Mouse (Mus musculus) inflammation-experienced regulatory T-cells, adult 6 months (primary cell): Measurements from ENCODE around the gene Vkorc1l1. TPM values are rescaled to one million over a fixed set of nuclear protein-coding genes. Genes with fewer than 3 reads are reported as not detected.
"Not testable (repeated sequence)": the region's sequence is repeated elsewhere in the genome, so short reads cannot be mapped to it uniquely, and the experiment has no call there.

Experiments
- ATAC-seq: one replicate; pipeline ENCODE4 v1.8.0; 2017
- polyA plus RNA-seq, 3 experiments: library from polyadenylated mRNA; unstranded; fragments of 100-300 nt; shearing (Covaris generic); gene quantifications; one replicate each; pipeline ENCODE4 v1.2.1; 2017

Gene Vkorc1l1
- polyA plus RNA-seq, 3 experiments from 2014 or later = 3.5 to 4.8 (median 4.4) TPM

DNA sequence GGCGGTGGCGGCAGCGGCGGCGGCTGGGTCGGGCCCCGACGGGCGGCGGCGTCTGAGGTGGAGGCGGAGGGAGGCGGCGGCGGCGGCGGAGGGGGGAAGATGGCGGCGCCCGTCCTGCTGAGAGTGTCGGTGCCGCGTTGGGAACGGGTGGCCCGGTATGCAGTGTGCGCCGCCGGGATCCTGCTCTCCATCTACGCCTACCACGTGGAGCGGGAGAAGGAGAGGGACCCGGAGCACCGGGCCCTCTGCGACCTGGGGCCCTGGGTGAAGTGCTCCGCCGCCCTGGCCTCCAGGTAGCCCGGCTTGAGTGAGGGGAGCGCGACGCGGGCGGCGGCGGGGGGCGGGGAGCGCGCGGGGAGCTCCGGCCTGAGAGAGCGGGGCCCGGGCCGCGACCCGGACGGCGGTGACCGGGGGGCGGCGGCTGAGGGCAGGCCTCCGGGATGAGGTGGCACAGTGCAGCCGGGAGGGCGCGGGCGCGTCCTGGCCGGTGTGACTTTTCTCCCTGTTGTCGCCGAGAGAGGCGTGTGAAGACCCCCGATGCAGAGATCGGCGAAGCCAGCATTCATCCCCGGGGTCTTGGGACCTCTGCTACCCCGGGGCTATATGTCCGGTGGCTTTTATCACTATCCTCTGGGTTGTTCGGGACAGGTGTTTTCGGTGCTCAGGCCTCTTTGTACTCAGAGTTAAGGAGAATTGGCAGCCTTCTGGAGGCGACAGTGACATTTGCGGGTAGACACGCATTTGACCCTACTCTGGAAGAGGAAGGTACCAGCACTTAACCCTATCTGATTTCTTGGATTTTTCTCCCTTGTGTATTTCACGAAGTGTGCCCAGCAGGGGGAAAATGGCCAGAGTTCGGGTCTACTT, 536 bp downstream of the Vkorc1l1 start:
- ATAC-seq = not testable (repeated sequence)

DNA sequence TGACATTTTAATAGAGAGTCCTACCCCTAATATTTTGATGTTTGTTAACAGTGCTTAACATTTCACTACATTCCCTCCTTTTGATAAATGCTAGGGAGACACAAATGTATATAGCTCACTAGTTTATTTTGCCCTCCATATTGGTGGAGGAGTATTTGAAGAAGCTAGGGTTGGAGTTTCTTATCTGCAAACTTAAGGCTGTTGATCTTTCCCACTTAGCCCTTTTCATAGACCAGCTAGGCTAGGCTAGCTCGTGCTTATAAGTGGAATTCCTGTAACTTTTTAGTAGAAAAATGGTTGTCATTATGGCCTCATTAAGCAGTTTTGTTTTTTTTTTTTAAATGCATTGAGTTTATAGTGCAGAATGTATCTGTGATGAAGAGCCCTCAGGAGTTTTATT, 1.6 kb downstream of the Vkorc1l1 start:
- no peak for ATAC-seq

DNA sequence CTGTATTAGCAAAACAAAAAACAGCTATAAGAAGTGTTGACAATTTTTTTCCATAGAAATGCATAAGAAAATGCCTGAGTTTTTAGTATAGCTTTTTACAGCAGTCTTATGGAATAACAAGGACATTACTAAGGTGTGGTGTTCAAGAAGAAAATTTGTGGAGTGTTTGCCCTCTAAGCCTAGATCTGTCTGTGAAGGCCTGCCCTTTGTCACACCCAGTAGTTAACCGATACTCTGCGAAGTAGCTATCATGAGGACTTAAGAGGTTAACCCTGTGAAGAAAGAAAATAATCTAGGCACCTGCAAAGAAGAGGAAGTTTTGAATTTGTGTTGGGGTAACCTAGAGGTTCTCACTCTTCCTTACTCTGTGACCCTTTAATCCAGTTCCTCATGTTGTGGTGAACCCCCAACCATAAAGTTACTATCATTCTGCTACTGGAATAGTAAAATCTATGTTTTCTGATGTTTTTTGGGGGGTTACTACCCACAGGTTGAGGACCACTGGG, 5.8 kb downstream of the Vkorc1l1 start:
- no peak for ATAC-seq

DNA sequence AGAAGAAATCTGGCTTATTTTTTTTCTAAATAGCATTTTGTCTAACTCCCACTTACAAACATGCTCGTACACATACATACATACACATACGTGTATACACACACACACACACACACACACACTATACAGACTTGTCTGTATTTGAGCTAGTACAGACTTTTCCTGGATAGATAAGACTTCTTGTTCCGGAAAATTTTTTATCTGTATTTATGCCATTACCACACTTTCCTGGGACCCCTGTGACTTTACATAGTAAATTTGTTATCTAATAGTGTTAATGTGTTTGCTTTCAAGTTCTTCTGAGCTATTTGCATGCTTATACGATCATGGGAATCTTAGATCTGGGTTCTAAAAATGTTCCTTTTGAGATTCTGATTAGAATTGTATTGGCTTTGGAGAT, 10.4 kb downstream of the Vkorc1l1 start:
- ATAC-seq = no peak

DNA sequence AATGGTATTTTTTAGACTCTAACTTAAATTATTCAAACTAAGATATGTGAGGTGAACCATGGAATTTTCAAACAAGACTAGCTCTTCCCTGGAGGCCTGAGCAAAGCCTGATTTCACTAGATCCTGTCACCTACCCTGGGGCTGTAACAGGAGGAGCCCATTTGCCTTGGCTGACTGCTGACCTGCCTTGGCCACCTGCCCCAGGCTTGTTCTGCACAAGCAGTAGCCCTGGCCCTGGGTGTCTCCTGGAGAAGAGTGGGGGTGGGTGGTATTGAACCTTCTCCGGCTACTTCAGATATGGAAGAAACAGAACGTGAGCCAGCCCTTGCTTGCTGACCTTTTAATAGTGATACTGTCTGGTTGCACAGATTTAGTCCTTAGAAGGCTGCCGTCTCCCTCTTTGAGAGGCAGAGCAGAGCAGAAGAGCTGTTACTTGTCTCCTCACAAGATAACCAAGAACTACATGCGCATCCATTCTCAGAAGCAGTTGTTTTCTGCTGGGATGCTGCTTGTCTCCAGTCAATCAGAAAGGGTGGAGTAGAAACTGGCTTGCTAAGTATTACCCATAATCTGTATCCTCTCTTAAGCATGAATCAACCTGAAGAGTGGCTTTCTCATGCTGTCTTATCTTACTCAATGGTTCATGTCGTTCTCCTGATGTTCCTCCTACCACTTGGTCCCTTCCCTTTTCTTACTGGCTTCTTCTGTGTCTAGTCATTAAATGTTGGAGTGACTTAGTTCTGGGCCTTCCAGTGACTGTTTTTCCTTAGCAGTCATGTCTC, 12.9 kb downstream of the Vkorc1l1 start:
- no peak for ATAC-seq

DNA sequence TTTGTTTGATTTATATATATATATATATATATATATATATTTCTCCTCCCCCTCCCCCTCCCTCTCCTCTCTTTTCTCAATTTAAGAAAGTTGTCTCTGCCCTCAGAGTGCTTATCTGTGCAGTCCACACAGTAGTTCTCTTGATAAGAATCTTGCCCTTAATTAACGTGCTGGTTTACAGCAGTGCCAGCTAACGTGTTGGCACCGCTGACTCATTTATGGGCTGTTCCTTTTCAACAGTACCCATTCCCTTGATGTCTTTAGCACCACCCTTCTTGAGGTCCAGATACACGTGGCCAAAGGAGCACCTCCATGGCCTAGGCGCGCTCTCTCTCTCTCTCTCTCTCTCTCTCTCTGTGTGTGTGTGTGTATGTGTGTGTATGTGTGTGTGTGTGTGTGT, 14.0 kb downstream of the Vkorc1l1 start:
- ATAC-seq = no peak

DNA sequence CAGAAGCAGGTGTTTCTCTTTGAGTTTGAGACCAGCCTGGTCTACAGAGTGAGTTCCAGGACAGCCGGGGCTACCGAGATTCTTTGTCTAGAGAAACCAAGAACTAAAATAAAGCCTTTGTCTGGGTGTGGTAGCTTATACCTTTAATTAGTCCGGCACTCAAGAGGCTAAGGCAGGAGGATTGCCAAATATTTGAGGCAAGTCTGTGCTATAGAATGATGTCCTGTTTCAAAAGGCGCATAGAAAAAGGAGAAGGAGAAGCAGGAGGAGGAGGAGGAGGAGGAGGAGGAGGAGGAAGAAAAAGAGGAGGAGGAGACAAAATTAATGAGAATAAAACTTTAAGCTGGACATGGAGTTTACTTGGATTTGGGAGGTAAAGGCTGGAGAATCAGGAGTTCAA, 21.5 kb downstream of the Vkorc1l1 start:
- ATAC-seq = no peak

DNA sequence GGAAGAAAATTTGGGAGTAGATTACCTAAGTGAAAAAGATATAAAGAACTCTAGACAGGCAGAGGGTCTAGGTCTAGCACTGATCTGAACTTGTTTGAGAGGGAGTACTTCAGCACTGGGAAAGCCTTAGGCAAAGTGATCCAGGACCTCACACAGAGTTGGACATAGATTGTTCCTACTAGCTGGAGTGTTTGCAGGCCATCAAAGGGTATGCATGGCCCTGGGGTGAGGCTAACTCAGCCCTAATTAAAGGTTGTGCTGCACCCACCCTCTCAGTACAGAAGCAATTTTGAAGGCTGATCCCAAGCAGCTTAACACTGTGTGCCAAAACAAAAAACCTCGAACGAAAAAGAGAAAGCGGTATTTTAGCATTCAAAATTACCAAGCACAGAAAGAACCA, 24.7 kb downstream of the Vkorc1l1 start:
- ATAC-seq = no peak

DNA sequence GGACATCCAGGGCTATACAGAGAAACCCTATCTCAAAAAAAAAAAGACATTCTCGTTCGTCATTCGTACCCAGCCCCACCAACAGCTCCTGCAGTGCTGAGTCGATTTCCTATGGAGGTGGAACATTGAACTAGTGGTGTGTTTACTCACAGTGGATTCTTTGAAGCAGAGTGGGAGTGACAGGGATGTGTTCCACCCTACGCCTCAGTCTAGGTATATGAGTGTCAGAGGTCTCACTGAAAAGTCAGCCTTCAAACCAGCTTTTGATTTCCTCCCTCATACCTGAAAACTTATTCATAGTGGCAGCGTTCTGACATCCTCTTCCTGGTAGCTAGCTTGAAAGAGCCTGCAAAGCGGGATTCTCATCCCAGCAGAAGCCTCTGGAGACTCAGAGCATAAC, 26.6 kb downstream of the Vkorc1l1 start:
- ATAC-seq = no peak

DNA sequence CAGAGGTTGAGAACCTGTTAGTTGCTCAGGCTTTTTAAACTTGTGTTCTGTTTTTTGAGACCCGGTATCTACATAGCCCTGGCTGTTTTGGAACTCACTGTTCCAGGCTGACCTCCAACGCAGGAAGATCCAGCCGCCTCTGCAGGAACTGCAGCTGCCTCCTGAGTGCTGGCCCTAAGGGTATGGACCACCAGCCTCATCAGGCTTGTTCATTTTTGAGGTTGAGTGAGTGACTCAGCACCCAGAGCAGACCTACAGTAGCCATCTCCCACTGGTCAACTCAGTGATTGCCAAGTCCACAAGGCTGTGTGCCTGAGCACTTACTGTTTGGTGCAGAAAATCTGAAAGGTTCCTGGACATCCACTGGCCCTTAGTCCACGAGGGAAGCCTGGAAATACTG, 29.7 kb downstream of the Vkorc1l1 start:
- ATAC-seq = no peak

DNA sequence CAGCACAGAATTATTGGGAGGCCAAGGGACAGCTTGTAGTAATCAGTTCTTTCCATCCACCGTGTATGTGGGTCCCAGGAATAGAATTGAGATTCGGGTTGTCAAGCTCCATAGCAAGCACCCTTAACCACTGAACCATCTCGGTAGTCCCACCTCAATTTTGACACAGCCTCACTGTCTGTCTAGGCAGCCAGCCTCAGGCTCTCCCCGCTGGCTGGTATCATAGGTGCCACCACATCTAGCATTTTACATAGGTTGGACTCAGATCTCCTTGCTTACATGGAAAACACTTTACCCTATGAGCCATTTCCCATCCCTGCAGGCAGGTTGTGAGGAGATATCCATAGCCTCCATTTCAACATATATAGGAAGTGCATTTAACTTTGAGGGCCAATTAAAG, 32.6 kb downstream of the Vkorc1l1 start:
- ATAC-seq = no peak

DNA sequence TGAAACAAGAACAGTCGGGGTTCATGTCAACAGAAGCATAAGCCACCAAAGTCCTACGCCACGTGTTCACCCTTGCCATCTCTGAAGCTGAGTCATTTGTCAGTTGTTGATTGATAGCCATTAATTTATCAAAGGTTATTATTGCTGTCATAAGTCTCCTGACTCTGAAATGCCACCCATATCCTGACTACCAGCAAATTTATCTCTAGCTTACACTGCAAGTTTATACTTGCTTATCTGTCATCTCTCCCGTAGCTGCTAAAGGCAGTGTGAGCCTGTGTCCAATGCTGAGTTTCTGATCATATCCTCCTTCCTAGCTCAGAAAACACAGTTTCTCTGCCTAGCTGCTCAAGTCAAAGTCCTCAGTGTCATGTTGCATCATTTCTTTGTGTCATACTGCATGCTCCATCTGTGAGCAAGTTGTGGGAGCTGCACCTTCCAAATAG, 33.1 kb downstream of the Vkorc1l1 start:
- ATAC-seq = no peak

DNA sequence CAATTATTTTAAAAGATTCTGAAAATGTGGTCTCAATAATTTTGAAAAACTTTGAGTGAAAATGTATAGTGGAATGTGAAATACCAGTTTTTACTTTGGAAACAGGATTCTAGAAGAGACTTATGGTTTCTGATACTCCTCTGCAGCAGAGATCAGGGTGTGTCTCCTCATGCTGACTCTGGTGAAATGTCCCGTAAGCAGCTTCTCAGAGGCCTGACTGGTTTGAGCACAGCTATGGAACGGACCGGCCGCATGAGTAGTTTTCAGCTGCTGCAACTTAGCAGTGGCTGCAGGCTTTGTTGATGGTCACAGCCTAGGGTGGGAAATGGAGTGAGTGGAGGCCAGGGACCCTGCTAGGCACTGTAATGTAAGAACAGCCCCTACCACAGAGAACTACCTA, 36.0 kb downstream of the Vkorc1l1 start:
- ATAC-seq = no peak

DNA sequence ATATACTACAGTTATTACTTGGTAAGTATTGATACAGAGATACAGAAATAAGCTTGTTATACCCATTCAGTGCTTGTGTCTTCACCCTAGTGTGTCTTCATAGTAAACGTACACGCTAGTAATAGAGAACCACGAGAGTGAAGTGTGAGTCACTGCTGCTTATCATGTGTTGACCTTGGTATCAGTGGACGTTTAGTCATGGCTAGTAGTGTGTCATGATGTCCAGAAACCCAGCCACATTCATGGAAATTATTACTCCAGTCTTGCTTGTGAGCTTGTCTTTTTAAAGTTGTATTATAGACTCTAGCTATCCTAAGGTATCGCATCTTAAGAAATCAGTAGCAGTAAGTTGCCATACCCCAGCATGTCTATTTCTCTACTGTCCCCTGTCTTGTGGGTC, 36.8 kb downstream of the Vkorc1l1 start:
- no peak for ATAC-seq

DNA sequence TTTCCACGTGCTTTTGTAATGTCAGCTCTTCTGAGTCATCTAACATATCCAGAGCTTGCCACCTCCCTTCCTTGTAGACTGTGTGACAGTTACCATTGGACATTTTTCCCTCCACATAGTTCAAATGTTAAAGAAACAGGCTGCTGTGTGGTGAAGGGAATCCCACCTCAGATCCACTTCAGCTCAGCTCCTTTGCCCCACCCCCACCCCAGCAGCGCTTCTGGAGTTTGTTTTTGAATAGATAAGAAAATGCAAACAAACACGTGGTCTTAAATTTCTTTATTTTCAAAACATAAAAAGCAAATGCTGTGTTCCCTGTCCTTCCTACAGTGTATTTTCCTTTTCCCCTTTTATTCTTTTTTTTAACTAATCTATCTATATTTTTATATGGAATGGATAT, 38.4 kb downstream of the Vkorc1l1 start:
- ATAC-seq = no peak

DNA sequence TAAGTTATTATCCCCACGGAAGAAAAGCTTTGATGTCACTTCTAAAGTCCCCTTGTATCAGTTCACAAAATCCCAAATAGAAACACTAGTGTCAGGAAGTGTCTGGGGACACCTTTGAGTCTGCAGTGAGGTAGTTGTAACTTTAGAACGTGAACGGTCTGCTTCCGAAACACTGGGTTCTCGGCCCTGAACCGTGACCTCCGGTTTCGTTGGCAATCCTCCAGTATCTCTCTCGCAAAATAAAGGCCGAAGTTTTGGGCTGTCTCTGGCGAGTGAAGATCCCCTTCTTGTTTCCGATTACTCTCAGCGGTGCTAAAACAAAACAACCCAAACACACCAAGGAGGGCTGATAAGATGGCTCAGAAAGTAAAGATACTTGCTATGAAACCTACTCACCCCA, 47.6 kb downstream of the Vkorc1l1 start:
- ATAC-seq = no peak

DNA sequence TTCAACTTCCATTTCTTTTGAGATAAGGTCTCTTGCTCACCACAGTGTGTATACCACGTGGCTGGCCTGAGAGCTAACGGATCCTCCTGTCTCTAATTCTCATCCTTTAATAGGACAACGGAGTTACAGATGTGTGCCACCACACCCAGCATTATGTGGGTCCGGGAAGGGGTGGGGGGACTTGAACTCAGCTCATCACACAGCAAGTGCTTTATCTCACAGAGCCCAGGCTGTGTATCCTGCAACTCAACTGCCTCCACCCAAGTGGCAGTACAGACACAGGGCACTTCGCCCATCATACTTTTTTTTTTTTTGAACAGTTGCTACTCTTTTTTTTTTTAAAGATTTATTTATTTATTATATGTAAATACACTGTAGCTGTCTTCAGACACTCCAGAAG, 50.1 kb downstream of the Vkorc1l1 start:
- ATAC-seq = no peak

DNA sequence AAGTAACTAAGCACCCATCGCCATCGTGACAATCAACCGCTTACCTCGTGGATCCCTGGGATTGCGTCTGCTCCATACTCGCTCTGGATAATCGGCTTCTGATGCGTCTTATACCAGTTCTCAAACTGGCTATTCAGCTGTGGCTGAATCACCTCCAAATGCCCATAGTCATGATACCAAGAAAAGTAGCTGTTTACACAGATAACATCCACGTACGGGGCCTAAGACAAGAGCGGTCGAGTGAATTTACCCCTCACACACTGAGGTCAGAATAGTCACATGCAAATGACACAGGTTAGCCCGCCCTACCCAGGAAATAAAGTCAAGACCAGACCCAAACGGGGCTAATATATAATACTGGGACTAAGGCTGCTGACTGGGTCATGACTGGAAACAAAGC, 51.6 kb downstream of the Vkorc1l1 start:
- no peak for ATAC-seq

DNA sequence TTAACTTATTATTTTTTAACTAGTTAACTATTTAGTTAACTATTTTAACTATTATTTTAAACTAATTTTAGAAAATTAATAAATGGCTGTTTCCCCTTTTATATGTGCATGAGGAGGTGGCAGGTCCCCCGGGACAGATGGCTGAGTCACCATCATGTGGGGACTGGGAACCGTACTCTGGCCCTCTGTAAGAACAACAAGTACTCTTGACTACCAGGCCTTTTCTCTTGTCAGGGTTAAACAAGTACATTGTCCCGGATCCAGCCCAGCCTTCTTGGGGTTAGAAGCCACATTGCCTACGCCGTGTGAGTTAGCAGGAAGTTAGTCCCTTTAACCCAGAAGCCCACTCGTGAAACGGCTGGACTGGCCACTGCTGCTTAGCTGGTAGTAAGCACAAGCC, 53.2 kb downstream of the Vkorc1l1 start:
- no peak for ATAC-seq

DNA sequence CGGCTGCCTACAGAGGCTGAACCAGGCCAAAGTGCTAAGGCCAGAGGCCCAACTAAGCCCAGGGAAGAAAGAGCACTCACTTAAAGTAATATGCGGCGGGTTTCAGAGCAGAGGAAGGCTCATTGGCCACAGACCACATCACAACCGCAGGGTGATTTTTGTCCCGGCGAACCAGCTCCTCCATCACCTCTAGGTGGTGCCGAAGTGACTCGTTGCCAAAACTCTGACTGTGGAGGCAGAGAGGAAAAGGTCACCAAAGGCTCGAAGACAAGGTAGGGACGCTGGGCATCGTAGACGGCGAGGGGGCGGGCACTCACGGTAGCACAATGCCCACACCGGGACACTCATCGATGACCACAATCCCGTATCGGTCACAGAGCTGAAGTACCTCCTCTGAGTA, 55.9 kb downstream of the Vkorc1l1 start:
- ATAC-seq = no peak

DNA sequence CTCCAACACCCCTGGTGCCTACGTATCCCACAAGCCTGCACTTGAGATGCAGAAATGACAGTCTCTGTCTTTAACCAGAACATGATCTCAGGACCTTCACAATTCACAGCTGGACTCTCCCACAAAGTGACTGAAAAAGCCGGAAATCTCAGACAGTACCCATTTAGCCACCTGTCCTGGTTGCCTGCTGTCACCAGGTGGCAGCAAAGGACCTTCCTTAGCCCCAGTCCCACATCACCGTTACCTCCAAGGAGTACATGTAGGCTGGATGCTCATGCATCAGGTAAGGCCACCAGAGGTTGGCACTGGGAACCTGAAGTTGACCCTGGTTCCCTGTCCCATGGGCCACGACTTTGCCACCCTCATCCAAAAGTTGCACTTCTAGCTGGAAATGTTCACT, 57.3 kb downstream of the Vkorc1l1 start:
- peak; percentile 53 for ATAC-seq

DNA sequence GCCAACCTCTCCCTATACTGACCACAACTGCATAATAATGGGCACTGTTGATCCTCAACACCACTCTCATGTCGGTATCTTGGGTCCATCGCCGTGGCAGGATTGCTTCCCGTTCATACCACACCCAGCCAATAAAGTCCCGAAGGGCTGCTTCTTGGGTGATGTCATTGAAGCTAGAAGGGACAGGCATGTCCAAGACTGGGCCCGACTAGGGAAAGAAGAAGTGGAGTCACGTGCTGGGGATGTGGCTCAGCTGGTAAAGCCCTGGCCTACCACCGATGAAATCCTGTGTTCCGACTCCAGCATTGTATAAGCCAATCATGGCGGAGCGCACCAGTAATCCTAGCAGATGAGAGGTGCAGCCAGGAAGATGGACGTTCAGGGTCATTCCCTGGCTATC, 59.0 kb downstream of the Vkorc1l1 start:
- no peak for ATAC-seq

DNA sequence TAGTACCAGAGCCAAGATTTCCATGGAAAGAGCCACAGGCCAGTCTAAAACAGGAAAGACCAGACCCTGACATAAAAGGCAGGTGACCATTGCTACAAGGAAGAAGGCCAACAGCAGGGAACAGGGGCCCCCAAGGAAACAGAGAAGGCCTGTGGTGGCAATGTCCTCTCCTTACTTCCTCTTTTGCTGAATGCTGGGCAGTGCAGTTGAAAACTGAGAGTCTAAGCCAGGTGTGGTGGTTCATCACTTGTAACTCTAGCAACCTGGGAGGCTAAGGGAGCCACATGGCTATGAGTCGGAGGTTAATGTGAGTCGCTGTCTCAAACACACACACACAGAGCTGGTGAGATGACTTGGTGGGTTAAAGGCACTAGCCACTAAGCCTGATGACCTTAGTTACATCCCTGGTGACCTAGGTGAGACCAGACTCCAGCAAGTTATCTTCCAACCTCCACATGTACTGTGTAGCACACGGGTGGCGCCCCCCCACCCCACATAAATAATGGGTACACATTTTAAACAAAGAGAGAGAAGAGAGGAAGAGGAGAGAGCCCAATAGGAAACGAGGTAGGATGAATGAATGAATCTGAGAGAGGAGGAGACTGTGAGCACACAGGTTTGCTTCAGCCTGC, 59.7 kb downstream of the Vkorc1l1 start:
- no peak for ATAC-seq
